ENCODE assay signal across 8 mouse cellular contexts in genomic region chr19:21737446-21737845, GRCm38 (mm10). TPM values are rescaled to one million over a fixed set of nuclear protein-coding genes. Genes with fewer than 3 reads are reported as not detected.
DNase-seq lines count a peak whose midpoint lies in the region; ATAC-seq and TF ChIP-seq lines count a peak whose summit lies in the region.

No protein-coding gene starts in this region.

- no peak overlapping the region for H3K9ac ChIP-seq in liver, embryonic 12.5 days

- peak; percentile 76 for ATAC-seq in liver, embryonic 12.5 days

- WGBS in liver, embryonic 12.5 days (ENCODE audit: insufficient replicate concordance): 9% methylated on average over 18 of the region's 18 CpGs
- 53% methylated on average over 18 of the region's 18 CpGs for WGBS in small intestine, adult 2 months

- no peak for TF ChIP-seq POLR2A in small intestine, adult 2 months (IDR thresholded peaks at IDR 0.05; ENCODE audit: low read depth, low read length)

- no peak for TF ChIP-seq CTCF in small intestine, adult 2 months (IDR thresholded peaks at IDR 0.05; ENCODE audit: extremely low read depth, insufficient read length, insufficient replicate concordance, low read depth, low read length)

- H3K4me3 ChIP-seq in liver, embryonic 12.5 days: peak overlapping the region; percentile 31
- peak overlapping the region; percentile 58 for H3K4me3 ChIP-seq in small intestine, adult 2 months (ENCODE audit: low read depth, low read length)

- peak overlapping the region; percentile 64 for H3K4me2 ChIP-seq in liver, embryonic 12.5 days

- intact Hi-C loops in heart, postnatal 10 days (cut with DNase I): loop anchor here (5.0 kb wide), 1 partner anchor 85 kb away; the partner anchor contains the start of genes 1110059E24Rik and Abhd17b
- intact Hi-C loops in left cerebral cortex, postnatal 14 days (cut with DNase I): loop anchor here (10.0 kb wide), 1 partner anchor 567 kb away; no protein-coding TSS in a partner anchor

- no peaks in the 10 kb centered on the region for H3K27me3 ChIP-seq in liver, embryonic 12.5 days (replicated peaks)
- H3K27me3 ChIP-seq in small intestine, adult 2 months (ENCODE audit: control insufficient read depth, insufficient read depth, low read length): no peaks in the 10 kb centered on the region

- H3K9me3 ChIP-seq in liver, embryonic 12.5 days (replicated peaks): no peaks in the 10 kb centered on the region

- peaks cover 17% of the 10 kb centered on the region for H3K4me1 ChIP-seq in liver, embryonic 12.5 days
- no peaks in the 10 kb centered on the region; the same call in 1 of the 2 replicates for H3K4me1 ChIP-seq in small intestine, adult 2 months (ENCODE audit: control insufficient read depth, insufficient read depth, insufficient read length, low read length)

- no peaks in the 10 kb centered on the region for H3K36me3 ChIP-seq in liver, embryonic 12.5 days
- no peaks in the 10 kb centered on the region for H3K36me3 ChIP-seq in small intestine, adult 2 months (ENCODE audit: control insufficient read depth, insufficient read depth, low read length)

- no peak overlapping the region for H3K27ac ChIP-seq in liver, embryonic 12.5 days
- peak overlapping the region; percentile 72; the same call in 1 of the 2 replicates for H3K27ac ChIP-seq in small intestine, adult 2 months (ENCODE audit: insufficient read depth, low read depth, low read length)

- peak; percentile 81 for DNase-seq in CD4-positive, CD25-positive, alpha-beta regulatory T cell, adult 2 months (ENCODE audit: low read depth, low spot score)
- peak; percentile 98 for DNase-seq in MEL-GATA-1-ER (ENCODE audit: extremely low read depth, low read depth)
- DNase-seq in heart, postnatal 10 days: peak; percentile 40 to 60
- DNase-seq in left cerebral cortex, postnatal 14 days (ENCODE audit: low spot score in 2 of 2): no peak
- no peak for DNase-seq in urinary bladder, postnatal 10 days (ENCODE audit: low spot score)
- no peak for DNase-seq in frontal cortex, adult 2 months (ENCODE audit: extremely low spot score in 1 of 2, low spot score in 1 of 2)

RNA-seq across cellular contexts. Expression of gene Cemip2, which starts 40.7 kb away (rescaled TPM):
- 10 to 100 TPM; 30.1 to 31.4 TPM for total RNA-seq in heart, postnatal 10 days (2021)
- 13.7 and 15.0 TPM in 2 replicates for polyA plus RNA-seq in liver, embryonic 12.5 days (2016; fragmentation: Nextera tagmentation; extraction: Ambion mirVana)
- polyA plus RNA-seq in small intestine, adult 2 months (2012; rRNA removed): 2.0 and 3.8 TPM in 2 replicates
- total RNA-seq in left cerebral cortex, postnatal 14 days (2021): 10 to 100 TPM; 14.4 to 20.0 TPM
- polyA plus RNA-seq in frontal cortex, adult 2 months (2012; rRNA removed): 7.5 and 8.1 TPM in 2 replicates

Comparison
In these comparisons a context has a peak if more than half of its experiments do, and no peak if none do; other contexts are left out.
1. DNase-seq: peak in CD4-positive, CD25-positive, alpha-beta regulatory T cell, adult 2 months (single experiment), MEL-GATA-1-ER (single experiment) and heart, postnatal 10 days (2 of 2); none in left cerebral cortex, postnatal 14 days (0 of 2), urinary bladder, postnatal 10 days (single experiment) and frontal cortex, adult 2 months (0 of 2).